Mouse (Mus musculus): ENCODE results near the gene Bpifa3.
"Not testable (repeated sequence)": the region's sequence is repeated elsewhere in the genome, so short reads cannot be mapped to it uniquely, and the experiment has no call there.

The Bpifa3 gene

DNA sequence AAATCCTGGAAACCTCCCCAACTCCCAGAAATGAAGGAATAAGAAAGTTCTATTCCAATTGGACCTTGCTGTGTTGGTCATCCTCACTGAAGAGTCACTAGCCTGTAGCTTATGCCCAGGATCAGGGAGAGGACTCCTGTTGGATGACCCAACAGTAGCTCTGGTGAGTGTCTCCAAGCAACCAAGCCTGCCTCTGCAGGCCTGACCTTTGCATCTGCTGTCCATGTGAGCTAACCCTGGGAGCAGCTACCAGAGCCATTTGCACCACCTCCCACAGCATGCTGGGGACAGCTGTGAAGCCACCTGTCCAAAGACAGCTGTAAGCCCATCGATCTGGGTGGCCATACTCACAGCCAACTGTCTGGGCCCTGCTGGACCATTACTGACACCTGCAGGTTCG lies at the start of gene Bpifa3:
Bpifa3 (plus strand) TSS at position 217 of the 400 bp plus-strand sequence.
- DNase-seq (ENCODE audit: extremely low spot score, low read depth, low spot score), result no peak

- DNase-seq (ENCODE audit: extremely low spot score, low read depth, low spot score), result no peak
Measured at GRCm38 (mm10) chr2:154097734-154098133, 32.4 kb upstream of the Bpifa3 start.

GRCm38 (mm10) chr2:154117381-154117780 lies 12.8 kb upstream of the Bpifa3 start:
- no peak for DNase-seq (ENCODE audit: extremely low spot score, low read depth, low spot score)

DNA sequence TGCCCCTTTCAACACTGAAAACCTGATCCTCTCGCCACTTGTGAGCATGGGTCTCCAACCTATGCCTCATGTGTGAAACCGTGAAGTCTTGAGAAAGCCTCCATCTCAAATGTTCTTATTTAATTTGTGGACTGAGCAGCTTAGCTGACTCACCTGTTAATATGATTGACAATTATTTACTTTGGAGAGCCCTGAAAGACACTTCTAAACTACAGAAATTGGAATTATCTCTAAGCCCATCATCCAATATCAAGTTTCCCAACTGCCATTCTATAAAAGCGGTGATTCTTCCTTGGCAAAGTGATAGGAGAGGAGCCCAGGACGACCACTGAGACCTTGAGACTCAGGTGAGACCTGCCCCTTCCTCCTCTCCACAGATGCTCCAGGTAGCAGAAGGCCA lies 12.4 kb downstream of the Bpifa3 start, which contains the start of gene Bpifa1:
Bpifa1 (plus strand) TSS at position 301 of the 400 bp plus-strand sequence.
- no peak for DNase-seq (ENCODE audit: extremely low spot score, low read depth, low spot score)

DNA sequence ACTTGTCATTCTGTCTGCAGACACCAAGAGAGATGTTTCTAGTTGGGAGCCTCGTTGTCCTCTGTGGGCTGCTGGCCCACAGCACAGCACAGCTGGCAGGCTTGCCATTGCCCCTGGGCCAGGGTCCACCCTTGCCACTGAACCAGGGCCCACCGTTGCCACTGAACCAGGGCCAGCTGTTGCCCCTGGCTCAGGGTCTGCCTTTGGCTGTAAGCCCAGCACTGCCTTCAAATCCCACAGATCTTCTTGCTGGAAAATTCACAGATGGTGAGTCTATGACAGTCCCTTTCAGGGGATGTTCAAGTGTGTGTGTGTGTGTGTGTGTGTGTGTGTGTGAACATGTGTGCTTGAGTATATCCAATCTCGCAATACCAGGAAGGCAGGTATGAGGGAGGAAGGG lies 13.6 kb downstream of the Bpifa3 start:
- no peak for DNase-seq (ENCODE audit: extremely low spot score, low read depth, low spot score)

- no peak for DNase-seq (ENCODE audit: extremely low spot score, low read depth, low spot score)
Measured at GRCm38 (mm10) chr2:154147496-154147895, 17.4 kb downstream of the Bpifa3 start.

- peak; percentile 35 for DNase-seq (ENCODE audit: extremely low spot score, low read depth, low spot score)
Measured at GRCm38 (mm10) chr2:154158433-154158832, 28.3 kb downstream of the Bpifa3 start.

GRCm38 (mm10) chr2:154162307-154162706 lies 32.2 kb downstream of the Bpifa3 start, which contains the start of gene Bpifa5:
Gene Bpifa5 (plus strand): TSS chr2:154162607.
- DNase-seq (ENCODE audit: extremely low spot score, low read depth, low spot score), result no peak

GRCm38 (mm10) chr2:154163306-154163705 lies 33.2 kb downstream of the Bpifa3 start:
- no peak for DNase-seq (ENCODE audit: extremely low spot score, low read depth, low spot score)

GRCm38 (mm10) chr2:154169172-154169571 lies 39.0 kb downstream of the Bpifa3 start:
- DNase-seq (ENCODE audit: extremely low spot score, low read depth, low spot score), result no peak

DNA sequence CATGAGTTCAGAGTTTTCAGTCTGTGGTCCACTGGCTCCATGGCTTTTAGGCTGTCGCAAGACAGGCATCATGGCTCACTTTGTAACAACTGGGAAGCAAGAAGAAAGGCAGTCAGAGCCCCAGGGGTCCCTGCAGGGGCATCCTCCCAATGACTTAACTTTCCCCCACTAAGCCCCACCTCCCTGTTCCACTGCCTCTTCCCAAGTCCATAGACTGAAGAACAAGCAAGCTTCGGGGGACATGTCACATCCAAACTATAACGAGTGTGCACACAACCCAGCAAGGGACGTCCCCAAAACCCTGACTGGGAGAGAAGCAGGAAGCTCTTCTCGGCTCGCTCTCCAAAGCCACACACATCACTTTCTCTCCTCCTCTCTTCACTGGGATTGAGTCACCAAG lies 41.5 kb downstream of the Bpifa3 start:
- DNase-seq (ENCODE audit: extremely low spot score, low read depth, low spot score), result no peak

DNA sequence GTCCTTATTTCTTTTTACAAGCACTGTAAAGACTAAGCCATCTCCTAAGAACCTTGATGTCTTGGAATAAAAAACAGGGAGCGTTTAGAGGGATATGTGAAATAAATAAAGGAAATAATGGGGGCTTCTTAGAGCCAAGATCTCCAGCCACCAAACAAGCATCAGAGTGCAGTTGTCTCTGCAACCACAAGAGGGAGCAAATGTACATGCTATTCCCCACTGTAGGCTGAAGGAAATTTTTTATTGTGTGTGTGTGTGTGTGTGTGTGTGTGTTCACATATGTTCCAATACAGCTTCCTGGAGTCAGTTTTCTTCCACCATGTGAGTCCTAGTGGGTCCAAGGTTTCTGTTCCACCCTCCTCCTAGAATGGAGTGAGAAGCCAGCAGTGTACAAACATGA lies 43.2 kb downstream of the Bpifa3 start:
- DNase-seq (ENCODE audit: extremely low spot score, low read depth, low spot score), result peak; percentile 24

DNA sequence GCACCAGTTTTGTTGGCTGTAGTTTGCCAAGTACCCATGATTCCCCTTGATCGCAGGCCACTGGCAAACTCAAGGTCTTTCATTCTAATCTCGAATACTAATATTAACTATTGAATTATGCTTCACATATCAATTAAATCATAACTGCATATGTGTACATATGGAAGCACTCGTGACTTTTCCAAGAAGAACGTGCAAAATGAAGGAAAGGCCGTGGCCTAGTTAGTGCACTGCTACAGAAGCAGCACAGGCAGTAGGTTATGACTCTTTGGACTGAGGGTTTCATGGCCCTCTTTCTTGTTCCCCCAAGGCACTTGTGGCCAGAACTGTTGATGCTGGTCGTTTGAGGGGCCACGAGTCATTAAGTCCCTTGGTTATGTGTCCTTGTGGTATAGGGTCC lies 51.8 kb downstream of the Bpifa3 start:
- not testable (repeated sequence) for DNase-seq (ENCODE audit: extremely low spot score, low read depth, low spot score)

- not testable (repeated sequence) for DNase-seq (ENCODE audit: extremely low spot score, low read depth, low spot score)
Measured at GRCm38 (mm10) chr2:154183061-154183460, 52.9 kb downstream of the Bpifa3 start.

DNA sequence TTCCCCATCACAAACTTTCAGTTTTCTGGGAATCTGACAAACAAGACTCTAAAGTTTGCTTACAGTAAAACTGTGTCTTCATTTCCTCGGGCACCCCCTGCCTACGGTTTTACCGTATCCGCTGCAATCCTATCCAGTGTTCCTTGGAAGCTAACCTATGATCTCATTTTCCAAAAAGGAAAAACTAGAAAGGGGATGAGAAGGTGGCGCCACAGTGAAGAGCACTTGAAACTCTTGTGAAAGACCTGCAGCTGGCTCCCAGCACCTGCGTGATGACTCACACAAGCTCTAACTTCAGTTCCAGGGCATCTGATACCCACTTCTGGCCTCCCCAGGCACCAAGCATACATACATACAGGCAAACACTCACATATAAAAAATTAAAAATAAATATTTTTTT lies 55.2 kb downstream of the Bpifa3 start:
- DNase-seq (ENCODE audit: extremely low spot score, low read depth, low spot score), result no peak

GRCm38 (mm10) chr2:154185748-154186147 lies 55.6 kb downstream of the Bpifa3 start:
- no peak for DNase-seq (ENCODE audit: extremely low spot score, low read depth, low spot score)

GRCm38 (mm10) chr2:154187468-154187867 lies 57.3 kb downstream of the Bpifa3 start:
- DNase-seq (ENCODE audit: extremely low spot score, low read depth, low spot score), result no peak
